ENCODE assay signal across 21 mouse cellular contexts in the genomic region with DNA sequence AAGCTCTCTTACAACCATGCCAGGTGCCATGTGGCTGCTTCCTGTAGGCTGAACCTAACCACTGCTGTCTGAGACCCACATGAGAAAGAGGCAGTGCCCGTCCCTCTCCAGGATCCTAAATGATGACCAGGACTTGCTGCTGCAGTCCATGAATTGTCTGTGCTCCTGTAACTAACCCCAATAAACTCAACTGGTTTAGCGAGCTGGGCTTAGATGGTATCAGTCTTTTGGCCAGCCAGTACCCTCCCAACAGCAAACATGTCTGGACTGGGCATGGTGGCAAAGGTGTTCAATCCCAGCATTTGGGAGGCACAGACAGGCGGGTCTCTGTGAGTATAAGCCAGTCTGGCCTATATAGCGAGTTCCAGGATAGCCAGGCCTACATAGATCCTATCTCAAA. TPM values are rescaled to one million over a fixed set of nuclear protein-coding genes. Genes with fewer than 3 reads are reported as not detected.
DNase-seq lines count a peak whose midpoint lies in the region; ATAC-seq and TF ChIP-seq lines count a peak whose summit lies in the region.
"Had no signal": no experiment of that assay in that cellular context is flagged by ENCODE, and none has a peak within 500 bp of the region (broad histone marks: within the 10 kb centered on the region; RNA-seq: fewer than 3 reads in every experiment).

No protein-coding gene starts in this region.

- H3K9ac ChIP-seq in liver, embryonic 15.5 days: no peak overlapping the region
- H3K9ac ChIP-seq: forebrain, embryonic 13.5 days; forebrain, postnatal 0 days; heart, embryonic 13.5 days had no signal

- H3K27me3 ChIP-seq in kidney, adult 2 months (replicated peaks; ENCODE audit: control insufficient read depth, insufficient read depth, low read length): no peaks in the 10 kb centered on the region
- H3K27me3 ChIP-seq in liver, embryonic 15.5 days: no peaks in the 10 kb centered on the region
- no peaks in the 10 kb centered on the region for H3K27me3 ChIP-seq in myocyte (ENCODE audit: control insufficient read depth, insufficient read depth, insufficient read length)
- H3K27me3 ChIP-seq: CH12.LX; forebrain, embryonic 13.5 days; heart, embryonic 13.5 days; Patski had no signal

- H3K4me2 ChIP-seq in liver, embryonic 15.5 days: no peak overlapping the region
- H3K4me2 ChIP-seq in myocyte (ENCODE audit: low read depth): peak overlapping the region; percentile 12
- H3K4me2 ChIP-seq: forebrain, embryonic 13.5 days; heart, embryonic 13.5 days had no signal

- H3K9me3 ChIP-seq in liver, embryonic 15.5 days (replicated peaks): no peaks in the 10 kb centered on the region
- H3K9me3 ChIP-seq: forebrain, embryonic 13.5 days; heart, embryonic 13.5 days had no signal

- H3K27ac ChIP-seq in kidney, adult 2 months (ENCODE audit: insufficient read depth, low read depth, low read length): 0 out of 2 replicates have a peak overlapping the region, but pooled peaks have one; percentile 85
- H3K27ac ChIP-seq in liver, embryonic 15.5 days (replicated peaks): peak overlapping the region; percentile 59
- H3K27ac ChIP-seq: embryonic facial prominence, embryonic 10.5 days; forebrain, embryonic 13.5 days; heart, embryonic 13.5 days had no signal

- no peak for DNase-seq in kidney, adult 2 months
- no peak for DNase-seq in kidney, adult 8-10 months
- peak; percentile 33 to 71 for DNase-seq in urinary bladder, adult 18-20 months (ENCODE audit: low spot score in 2 of 2)
- DNase-seq in urinary bladder, postnatal 4 days (ENCODE audit: low spot score in 2 of 2): no peak
- DNase-seq in right cerebral cortex, postnatal 36 days (ENCODE audit: low spot score in 2 of 2): no peak
- DNase-seq: adrenal gland, postnatal 14 days; cerebellum, adult 11-12 months; cerebellum, adult 9-10 months; cerebellum, postnatal 25 days; forebrain, postnatal 0 days; gastrocnemius, postnatal 36 days; heart, adult 11 months; heart, postnatal 36 days had no signal

- H3K36me3 ChIP-seq in kidney, adult 2 months (ENCODE audit: control insufficient read depth, insufficient read depth, low read length): no peaks in the 10 kb centered on the region
- no peaks in the 10 kb centered on the region for H3K36me3 ChIP-seq in liver, embryonic 15.5 days (replicated peaks)
- no peaks in the 10 kb centered on the region for H3K36me3 ChIP-seq in myocyte (ENCODE audit: control insufficient read depth, insufficient read depth)

- no peak overlapping the region for H3K4me3 ChIP-seq in kidney, adult 2 months (ENCODE audit: insufficient read depth, low read depth, low read length)
- H3K4me3 ChIP-seq in liver, embryonic 15.5 days (replicated peaks): no peak overlapping the region
- H3K4me3 ChIP-seq in myocyte: no peak overlapping the region
- H3K4me3 ChIP-seq: embryonic facial prominence, embryonic 10.5 days; forebrain, embryonic 13.5 days; heart, embryonic 13.5 days had no signal

- no peak for ATAC-seq in liver, embryonic 15.5 days (ENCODE audit: insufficient read depth)
- ATAC-seq: activated CD4-positive, CD25-positive, alpha-beta regulatory T cell, adult 4 months; forebrain, embryonic 13.5 days; forebrain, postnatal 0 days; Patski had no signal

- H3K79me2 ChIP-seq in myocyte (ENCODE audit: control insufficient read depth, insufficient read depth): peaks cover 74% of the 10 kb centered on the region

- no peak overlapping the region for H3ac ChIP-seq in myocyte (ENCODE audit: control insufficient read depth, insufficient read length)

- no peak for TF ChIP-seq CTCF in kidney, adult 2 months (conservative IDR thresholded peaks at IDR 0.05; ENCODE audit: insufficient read depth, insufficient read length, low read depth, low read length)

- peaks cover 32% of the 10 kb centered on the region for H3K4me1 ChIP-seq in kidney, adult 2 months (ENCODE audit: control insufficient read depth, insufficient read depth, low read length)
- H3K4me1 ChIP-seq in liver, embryonic 15.5 days (replicated peaks): peaks cover 25% of the 10 kb centered on the region
- H3K4me1 ChIP-seq: forebrain, embryonic 13.5 days had no signal

- 90% methylated on average over 4 of the region's 4 CpGs for WGBS in kidney, adult 2 months
- WGBS in liver, embryonic 15.5 days (ENCODE audit: insufficient replicate concordance): 69% methylated on average over 4 of the region's 4 CpGs

- no peak for TF ChIP-seq POLR2A in kidney, adult 2 months (IDR thresholded peaks at IDR 0.05; ENCODE audit: low read depth, low read length)
- no peak for TF ChIP-seq POLR2A in myocyte (IDR thresholded peaks at IDR 0.05; ENCODE audit: insufficient read length, low read depth)

TF ChIP-seq in myocyte, 11 proteins besides CTCF, POLR2A, EP300 and RAD21:
- no peak for TF ChIP-seq SRF (IDR thresholded peaks at IDR 0.05; ENCODE audit: control insufficient read depth, insufficient read length, low read depth)
- no peak for TF ChIP-seq MAX (IDR thresholded peaks at IDR 0.05; ENCODE audit: low read depth)
- no peak for TF ChIP-seq TCF12 (IDR thresholded peaks at IDR 0.05; ENCODE audit: insufficient read depth, poor library complexity, severe bottlenecking)
- TF ChIP-seq USF1 (IDR thresholded peaks at IDR 0.05; ENCODE audit: low read depth): no peak
- TF ChIP-seq TCF3 (IDR thresholded peaks at IDR 0.05; ENCODE audit: insufficient read length, low read depth): no peak
- TF ChIP-seq REST (IDR thresholded peaks at IDR 0.05; ENCODE audit: insufficient read depth, insufficient read length): no peak
- TF ChIP-seq MYOG (IDR thresholded peaks at IDR 0.05; ENCODE audit: control insufficient read depth in 1 of 3, insufficient read depth in 1 of 3, insufficient read length in 2 of 3, low read depth in 2 of 3): no peak
- no peak for TF ChIP-seq CEBPB (IDR thresholded peaks at IDR 0.05; ENCODE audit: insufficient read depth, poor library complexity, severe bottlenecking)
TF ChIP-seq in myocyte: peak in this region for 0.

RNA-seq across cellular contexts. Expression of a gene that starts 20.1 kb away (rescaled TPM):
- polyA plus RNA-seq in kidney, adult 2 months (2012; rRNA removed): 77.5 and 79.7 TPM in 2 replicates
- polyA plus RNA-seq in liver, embryonic 15.5 days (2015; fragmentation: Nextera tagmentation; extraction: Ambion mirVana): 9.8 and 12.5 TPM in 2 replicates
- polyA plus RNA-seq in myocyte (2012; fragmentation: generic; extraction: Trizol): 50.5 TPM

RNA-seq across cellular contexts. Expression of a gene that starts 37.2 kb away (rescaled TPM):
- polyA plus RNA-seq in kidney, adult 2 months (2012; rRNA removed): 12.7 and 15.1 TPM in 2 replicates
- polyA plus RNA-seq in liver, embryonic 15.5 days (2015; fragmentation: Nextera tagmentation; extraction: Ambion mirVana): 8.4 and 8.5 TPM in 2 replicates
- polyA plus RNA-seq in myocyte (2012; fragmentation: generic; extraction: Trizol): 10.0 TPM

RNA-seq across cellular contexts. Expression of a gene that starts 47.5 kb away (rescaled TPM):
- polyA plus RNA-seq in kidney, adult 2 months (2012; rRNA removed): 17.9 and 20.4 TPM in 2 replicates
- polyA plus RNA-seq in liver, embryonic 15.5 days (2015; fragmentation: Nextera tagmentation; extraction: Ambion mirVana): 22.1 and 22.8 TPM in 2 replicates
- polyA plus RNA-seq in myocyte (2012; fragmentation: generic; extraction: Trizol): 18.2 TPM

RNA-seq across cellular contexts. Expression of a gene that starts 47.6 kb away (rescaled TPM):
- 12.6 and 14.2 TPM in 2 replicates for polyA plus RNA-seq in kidney, adult 2 months (2012; rRNA removed)
- 21.0 and 22.8 TPM in 2 replicates for polyA plus RNA-seq in liver, embryonic 15.5 days (2015; fragmentation: Nextera tagmentation; extraction: Ambion mirVana)
- polyA plus RNA-seq in myocyte (2012; fragmentation: generic; extraction: Trizol): 35.6 TPM

RNA-seq across cellular contexts. Expression of a gene that starts 50.2 kb away (rescaled TPM):
- 73.5 and 76.0 TPM in 2 replicates for polyA plus RNA-seq in kidney, adult 2 months (2012; rRNA removed)
- 76.2 and 93.5 TPM in 2 replicates for polyA plus RNA-seq in liver, embryonic 15.5 days (2015; fragmentation: Nextera tagmentation; extraction: Ambion mirVana)
- 220 TPM for polyA plus RNA-seq in myocyte (2012; fragmentation: generic; extraction: Trizol)

Comparison
In these comparisons a context has a peak if more than half of its experiments do, and no peak if none do; other contexts are left out.
1. DNase-seq: peak in urinary bladder, adult 18-20 months (2 of 2); none in kidney, adult 2 months (single experiment), kidney, adult 8-10 months (0 of 2), urinary bladder, postnatal 4 days (0 of 2) and right cerebral cortex, postnatal 36 days (0 of 2).